ENCODE assay signal across 8 mouse cellular contexts in genomic region chr17:30746056-30747024, GRCm38 (mm10).
DNase-seq lines count a peak whose midpoint lies in the region; ATAC-seq and TF ChIP-seq lines count a peak whose summit lies in the region.

No protein-coding gene starts in this region.

- intact Hi-C loops in heart, adult 2 months (cut with DNase I) = loop anchor here (1.0 to 5.0 kb wide), 2 partner anchors 205 to 294 kb away; no protein-coding TSS in a partner anchor
- intact Hi-C loops in gastrocnemius, postnatal 14 days (cut with DNase I; ENCODE audit: low total_unique reads) = loop anchor here (5.0 to 10.0 kb wide), 3 partner anchors 201 to 292 kb away; no protein-coding TSS in a partner anchor

- ATAC-seq in midbrain, embryonic 13.5 days = peak; percentile 84

- TF ChIP-seq EP300 in heart, adult 2 months (IDR thresholded peaks at IDR 0.05; ENCODE audit: insufficient read depth, low read depth, low read length) = no peak
- no peak for TF ChIP-seq EP300 in MEL (IDR thresholded peaks at IDR 0.05; ENCODE audit: low read depth in 1 of 2, low read length in 2 of 2)

- H3K79me2 ChIP-seq in heart, adult 2 months (replicated peaks; ENCODE audit: control insufficient read depth, insufficient read depth, low read length) = no peaks in the 10 kb centered on the region
- no peaks in the 10 kb centered on the region for H3K79me2 ChIP-seq in MEL (ENCODE audit: control insufficient read depth, insufficient read depth, low read length, poor library complexity)

- WGBS in heart, adult 2 months = 64% methylated on average over 29 of the region's 29 CpGs
- WGBS in midbrain, embryonic 13.5 days = 50% methylated on average over 29 of the region's 29 CpGs

- TF ChIP-seq RAD21 in MEL (IDR thresholded peaks at IDR 0.05; ENCODE audit: low read depth, low read length) = peak; percentile 71

- H3K4me1 ChIP-seq in heart, adult 2 months (ENCODE audit: control insufficient read depth, insufficient read depth, low read length) = no peaks in the 10 kb centered on the region
- no peaks in the 10 kb centered on the region for H3K4me1 ChIP-seq in MEL (ENCODE audit: control insufficient read depth in 1 of 2, insufficient read depth in 2 of 2, low read length in 2 of 2)
- peaks cover 15% of the 10 kb centered on the region for H3K4me1 ChIP-seq in midbrain, embryonic 13.5 days (replicated peaks)

- no peak overlapping the region for H3K27ac ChIP-seq in heart, adult 2 months
- H3K27ac ChIP-seq in MEL (ENCODE audit: control insufficient read depth, low read depth, low read length) = no peak overlapping the region
- no peak overlapping the region for H3K27ac ChIP-seq in midbrain, embryonic 13.5 days

- no peak for TF ChIP-seq POLR2A in heart, adult 2 months (IDR thresholded peaks at IDR 0.05; ENCODE audit: insufficient read depth, low read depth, low read length)
- no peak for TF ChIP-seq POLR2A in MEL (IDR thresholded peaks at IDR 0.05; ENCODE audit: control insufficient read depth in 1 of 2, insufficient read depth in 1 of 2, low read depth in 1 of 2, low read length in 2 of 2, poor library complexity in 1 of 2)

- no peaks in the 10 kb centered on the region for H3K36me3 ChIP-seq in heart, adult 2 months (ENCODE audit: control insufficient read depth, insufficient read depth, low read length)
- no peaks in the 10 kb centered on the region; a peak in 1 of 4 replicates for H3K36me3 ChIP-seq in MEL (ENCODE audit: control insufficient read depth in 1 of 2, insufficient read depth in 2 of 2, low read length in 2 of 2)
- H3K36me3 ChIP-seq in midbrain, embryonic 13.5 days = no peaks in the 10 kb centered on the region

- DNase-seq in heart, adult 2 months = peak; percentile 15 to 60
- DNase-seq in heart, adult 9 months (ENCODE audit: low spot score in 2 of 2) = no peak
- DNase-seq in MEL (ENCODE audit: low read depth, low spot score) = peak; percentile 61
- DNase-seq in cerebellum, postnatal 14 days = peak; percentile 88 to 89
- peak; percentile 47 for DNase-seq in gastrocnemius, postnatal 14 days
- peak; percentile 83 to 95 for DNase-seq in layer of hippocampus, postnatal 25 days (ENCODE audit: extremely low spot score in 1 of 2, low spot score in 1 of 2)
- peak; percentile 1 for DNase-seq in skeletal muscle tissue, adult 2 months (ENCODE audit: low read depth, low spot score)

- H3K9me3 ChIP-seq in MEL (replicated peaks; ENCODE audit: insufficient read depth, low read length) = no peaks in the 10 kb centered on the region
- no peaks in the 10 kb centered on the region for H3K9me3 ChIP-seq in midbrain, embryonic 13.5 days

- no peaks in the 10 kb centered on the region for H3K27me3 ChIP-seq in heart, adult 2 months (ENCODE audit: control insufficient read depth, insufficient read depth, low read length)
- H3K27me3 ChIP-seq in MEL (ENCODE audit: control insufficient read depth in 1 of 2, insufficient read depth in 2 of 2, low read length in 2 of 2) = no peaks in the 10 kb centered on the region
- H3K27me3 ChIP-seq in midbrain, embryonic 13.5 days = no peaks in the 10 kb centered on the region

- no peak overlapping the region for H3K9ac ChIP-seq in heart, adult 2 months (ENCODE audit: low read depth, low read length)
- no peak overlapping the region for H3K9ac ChIP-seq in MEL (ENCODE audit: control insufficient read depth, low read depth, low read length, poor library complexity, severe bottlenecking)
- no peak overlapping the region for H3K9ac ChIP-seq in midbrain, embryonic 13.5 days (replicated peaks)

- TF ChIP-seq CTCF in heart, adult 2 months (IDR thresholded peaks at IDR 0.05) = peak; percentile 94
- peak; percentile 85 to 98 (median 93) for TF ChIP-seq CTCF in MEL (IDR thresholded peaks at IDR 0.05 in 2 of 3, conservative IDR thresholded peaks at IDR 0.05 in 1 of 3; ENCODE audit: control insufficient read depth in 1 of 3, insufficient read depth in 1 of 3, low read depth in 2 of 3, low read length in 3 of 3, poor library complexity in 1 of 3, severe bottlenecking in 1 of 3)

- H3K4me2 ChIP-seq in midbrain, embryonic 13.5 days (replicated peaks) = no peak overlapping the region

- H3K4me3 ChIP-seq in heart, adult 2 months = no peak overlapping the region
- no peak overlapping the region for H3K4me3 ChIP-seq in MEL (ENCODE audit: control insufficient read depth in 1 of 2, insufficient read depth in 1 of 2, low read depth in 2 of 2, low read length in 2 of 2)
- no peak overlapping the region for H3K4me3 ChIP-seq in midbrain, embryonic 13.5 days (replicated peaks)

TF ChIP-seq in MEL, 35 proteins besides CTCF, POLR2A, EP300 and RAD21:
- TF ChIP-seq GATA1 (IDR thresholded peaks at IDR 0.05; ENCODE audit: low read depth, low read length) (no peak), SMC3 (IDR thresholded peaks at IDR 0.05; ENCODE audit: low read depth, low read length) (peak; percentile 73), ELF1 (IDR thresholded peaks at IDR 0.05; ENCODE audit: low read depth, low read length) (no peak), USF1 (IDR thresholded peaks at IDR 0.05; ENCODE audit: low read depth, low read length) (peak; percentile 65), ZNF384 (IDR thresholded peaks at IDR 0.05; ENCODE audit: low read depth, low read length) (peak; percentile 32; the same call in 1 of the 2 replicates), ZC3H11A (IDR thresholded peaks at IDR 0.05; ENCODE audit: low read depth, low read length) (peak; percentile 56)
TF ChIP-seq in MEL: peak in this region for 4.

Comparison
In these comparisons a context has a peak if more than half of its experiments do, and no peak if none do; other contexts are left out.
1. DNase-seq: peak in heart, adult 2 months (2 of 2), MEL (single experiment), cerebellum, postnatal 14 days (2 of 2), gastrocnemius, postnatal 14 days (single experiment), layer of hippocampus, postnatal 25 days (2 of 2) and skeletal muscle tissue, adult 2 months (single experiment); none in heart, adult 9 months (0 of 2).